Mouse (Mus musculus): Measurements from ENCODE around the gene Tlnrd1.

GRCm38 (mm10) chr7:83869839-83870543, 14.1 kb downstream of the Tlnrd1 start:
- TF ChIP-seq CTCF (IDR thresholded peaks at IDR 0.05; ENCODE audit: insufficient read depth, low read length) (no peak), POLR2A (IDR thresholded peaks at IDR 0.05; ENCODE audit: borderline replicate concordance, extremely low read depth, low read depth, low read length) (no peak)

Data from lung, adult 2 months (tissue).